Mouse (Mus musculus) embryonic fibroblast, embryonic 13.5 days (primary cell): ENCODE data around the gene Prss45.

ENCODE experiments used
- CTCF ChIP-seq: IDR thresholded peaks from 2 replicates; pipeline ENCODE4 v1.5.1; 2011; ENCODE audit warnings: mild to moderate bottlenecking, control low read depth, low read length, moderate library complexity, borderline replicate concordance; ENCODE audit not compliant: insufficient read depth
- POLR2A ChIP-seq: IDR thresholded peaks from 2 replicates; pipeline ENCODE4 v1.6.1; 2011; ENCODE audit warnings: low read depth, mild to moderate bottlenecking, control low read depth, low read length, moderate library complexity

DNA sequence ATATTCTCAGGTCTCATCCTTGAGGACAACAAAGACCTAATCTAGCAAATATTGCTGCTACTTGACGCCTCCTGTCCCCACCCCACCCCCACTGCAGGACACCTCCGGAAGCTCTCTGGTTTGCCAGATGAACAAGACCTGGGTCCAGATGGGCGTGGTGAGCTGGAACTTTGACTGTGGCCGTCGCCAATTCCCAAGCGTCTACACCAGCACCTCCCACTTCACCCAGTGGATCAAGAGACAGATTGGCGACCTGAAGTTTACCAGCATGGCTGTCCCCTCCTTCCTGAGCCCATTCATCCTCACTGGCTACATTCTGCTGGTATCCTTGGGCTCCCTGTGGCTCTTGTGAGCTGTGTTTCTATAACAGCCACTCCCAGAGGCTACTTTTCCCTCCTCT is 21.5 kb downstream of the Prss45 start:
- no peak for TF ChIP-seq CTCF
- no peak for TF ChIP-seq POLR2A
